Mouse (Mus musculus) naive thymus-derived CD4-positive, alpha-beta T cell, adult 2 months (primary cell): ENCODE results near the gene Xrn1.
"Not testable (repeated sequence)": the region's sequence is repeated elsewhere in the genome, so short reads cannot be mapped to it uniquely, and the experiment has no call there.

Experiments
- DNase-seq: peaks from one replicate; pipeline ENCODE4 v3.0.0-alpha.2; 2011; ENCODE audit warnings: low read depth

The Xrn1 gene

GRCm38 (mm10) chr9:96051501-96051900, 96.9 kb downstream of the Xrn1 start:
- DNase-seq: no peak

- DNase-seq: no peak
Observed at GRCm38 (mm10) chr9:96054878-96055277, 100.3 kb downstream of the Xrn1 start.

GRCm38 (mm10) chr9:96056417-96057223, 102.1 kb downstream of the Xrn1 start:
- no peak for DNase-seq

GRCm38 (mm10) chr9:96063083-96063802, 108.7 kb downstream of the Xrn1 start:
- DNase-seq: no peak

GRCm38 (mm10) chr9:96063803-96064475, 109.4 kb downstream of the Xrn1 start:
- no peak for DNase-seq

- DNase-seq: no peak
Observed at GRCm38 (mm10) chr9:96067507-96067906, 112.9 kb downstream of the Xrn1 start.

- DNase-seq: no peak
Observed at GRCm38 (mm10) chr9:96078752-96079315, 124.3 kb downstream of the Xrn1 start.

- DNase-seq: no peak
Observed at GRCm38 (mm10) chr9:96085293-96085692, 130.7 kb downstream of the Xrn1 start.

GRCm38 (mm10) chr9:96087671-96088070, 133.1 kb downstream of the Xrn1 start:
- DNase-seq: no peak

- DNase-seq: not testable (repeated sequence)
Observed at GRCm38 (mm10) chr9:96088456-96088855, 133.9 kb downstream of the Xrn1 start.

- DNase-seq: not testable (repeated sequence)
Observed at GRCm38 (mm10) chr9:96092637-96093036, 138.1 kb downstream of the Xrn1 start.

GRCm38 (mm10) chr9:96093221-96093620, 138.7 kb downstream of the Xrn1 start:
- DNase-seq: no peak

GRCm38 (mm10) chr9:96094341-96094740, 139.8 kb downstream of the Xrn1 start:
- no peak for DNase-seq

- no peak for DNase-seq
Observed at GRCm38 (mm10) chr9:96095192-96095591, 140.6 kb downstream of the Xrn1 start.

GRCm38 (mm10) chr9:96102846-96103245, 148.3 kb downstream of the Xrn1 start:
- no peak for DNase-seq
